15 mouse cellular contexts compared by ENCODE assay signal in genomic region chr4:82402666-82403065, GRCm38 (mm10).
"Had no signal": no experiment of that assay in that cellular context is flagged by ENCODE, and none has a peak within 500 bp of the region (broad histone marks: within the 10 kb centered on the region; RNA-seq: fewer than 3 reads in every experiment).

No protein-coding gene starts in this region.

- H3K4me2 ChIP-seq: liver, embryonic 13.5 days; midbrain, embryonic 13.5 days had no signal

- H3K27me3 ChIP-seq: liver, embryonic 13.5 days; midbrain, embryonic 13.5 days had no signal

- ATAC-seq: midbrain, embryonic 13.5 days had no signal

- H3K4me3 ChIP-seq: liver, embryonic 13.5 days; midbrain, embryonic 13.5 days had no signal

- H3K27ac ChIP-seq: liver, embryonic 13.5 days; macrophage; midbrain, embryonic 13.5 days; stomach, postnatal 0 days had no signal

- DNase-seq: kidney, adult 18-20 months; kidney, adult 9 months; kidney, postnatal 14 days; kidney, postnatal 4 days; left cerebral cortex, postnatal 4 days; liver, embryonic 13.5 days; lung, adult 2 months; lung, postnatal 14 days; right cerebral cortex, postnatal 4 days; thymus, adult 2 months; thymus, postnatal 14 days; thymus, postnatal 4 days had no signal

- H3K36me3 ChIP-seq: liver, embryonic 13.5 days; midbrain, embryonic 13.5 days had no signal

- H3K9me3 ChIP-seq: liver, embryonic 13.5 days; midbrain, embryonic 13.5 days had no signal

- H3K9ac ChIP-seq: liver, embryonic 13.5 days; midbrain, embryonic 13.5 days had no signal
